Mouse (Mus musculus) naive thymus-derived CD4-positive, alpha-beta T cell, adult 2 months (primary cell): ENCODE data around the gene Chsy1.

Experiments used
- DNase-seq: peaks from one replicate; pipeline ENCODE4 v3.0.0-alpha.2; 2011; ENCODE audit warnings: low read depth

The Chsy1 gene

GRCm38 (mm10) chr7:66176929-66177328 is 67.6 kb downstream of the Chsy1 start:
- no peak for DNase-seq

GRCm38 (mm10) chr7:66178101-66178500 is 68.8 kb downstream of the Chsy1 start:
- no peak for DNase-seq

- peak; percentile 45 for DNase-seq
Observed at GRCm38 (mm10) chr7:66179120-66179581, 69.8 kb downstream of the Chsy1 start.

- DNase-seq = peak; percentile 53
Observed at GRCm38 (mm10) chr7:66179711-66180110, 70.4 kb downstream of the Chsy1 start.

GRCm38 (mm10) chr7:66180260-66180659 is 70.9 kb downstream of the Chsy1 start:
- peak; percentile 64 for DNase-seq

- peak; percentile 22 for DNase-seq
Observed at GRCm38 (mm10) chr7:66180711-66181365, 71.5 kb downstream of the Chsy1 start.

- DNase-seq = no peak
Observed at GRCm38 (mm10) chr7:66182075-66182715, 72.9 kb downstream of the Chsy1 start.

GRCm38 (mm10) chr7:66183404-66183803 is 74.1 kb downstream of the Chsy1 start:
- DNase-seq = no peak

- DNase-seq = no peak
Observed at GRCm38 (mm10) chr7:66184026-66184425, 74.7 kb downstream of the Chsy1 start.

GRCm38 (mm10) chr7:66185370-66185769 is 76.1 kb downstream of the Chsy1 start:
- DNase-seq = peak; percentile 23

- DNase-seq = no peak
Observed at GRCm38 (mm10) chr7:66187581-66188231, 78.4 kb downstream of the Chsy1 start.

- peak; percentile 27 for DNase-seq
Observed at GRCm38 (mm10) chr7:66190385-66190784, 81.1 kb downstream of the Chsy1 start.

- DNase-seq = no peak
Observed at GRCm38 (mm10) chr7:66194511-66194910, 85.2 kb downstream of the Chsy1 start.

- no peak for DNase-seq
Observed at GRCm38 (mm10) chr7:66195881-66196280, 86.6 kb downstream of the Chsy1 start.

GRCm38 (mm10) chr7:66196609-66197445 is 87.5 kb downstream of the Chsy1 start:
- DNase-seq = peak; percentile 30

- DNase-seq = no peak
Observed at GRCm38 (mm10) chr7:66198416-66198815, 89.1 kb downstream of the Chsy1 start.

- no peak for DNase-seq
Observed at GRCm38 (mm10) chr7:66199391-66199831, 90.1 kb downstream of the Chsy1 start.

GRCm38 (mm10) chr7:66200383-66200782 is 91.1 kb downstream of the Chsy1 start:
- DNase-seq = no peak

- DNase-seq = no peak
Observed at GRCm38 (mm10) chr7:66200791-66201450, 91.6 kb downstream of the Chsy1 start.

- DNase-seq = no peak
Observed at GRCm38 (mm10) chr7:66201657-66202056, 92.3 kb downstream of the Chsy1 start.

- DNase-seq = no peak
Observed at GRCm38 (mm10) chr7:66209920-66210319, 100.6 kb downstream of the Chsy1 start.

GRCm38 (mm10) chr7:66212887-66213286 is 103.6 kb downstream of the Chsy1 start:
- DNase-seq = no peak
